In the genomic region with DNA sequence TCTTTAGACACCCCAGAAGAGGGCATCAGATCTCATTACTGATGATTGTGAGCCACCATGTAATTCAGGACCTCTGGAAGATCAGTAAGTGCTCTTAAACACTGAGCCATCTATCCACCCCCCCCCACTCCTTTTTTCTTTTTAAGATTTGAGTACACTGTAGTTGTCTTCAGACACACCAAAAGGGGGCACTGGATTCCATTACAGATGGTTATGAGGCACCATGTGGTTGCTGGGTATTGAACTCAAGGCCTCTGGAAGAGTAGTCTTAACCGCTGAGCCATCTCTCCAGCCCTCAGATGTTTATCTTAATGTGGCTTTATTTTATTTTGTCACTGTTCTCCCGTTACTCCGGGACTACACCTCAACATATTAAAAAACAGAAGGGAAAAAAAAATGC, we compare ENCODE assay signal across 8 mouse cellular contexts. TPM values are rescaled to one million over a fixed set of nuclear protein-coding genes. Genes with fewer than 3 reads are reported as not detected.
A peak's percentile ranks its signal among the peaks of the same experiment; 100 is the strongest.
DNase-seq lines count a peak whose midpoint lies in the region; ATAC-seq and TF ChIP-seq lines count a peak whose summit lies in the region.

No protein-coding gene starts in this region.

- WGBS in heart, embryonic 15.5 days, result 57% methylated on average over 3 of the region's 3 CpGs
- 73% methylated on average over 3 of the region's 3 CpGs for WGBS in hindbrain, embryonic 11.5 days
- WGBS in midbrain, embryonic 15.5 days, result 77% methylated on average over 3 of the region's 3 CpGs

- DNase-seq in heart, postnatal 14 days, result no peak
- DNase-seq in hindbrain, embryonic 11.5 days (ENCODE audit: low spot score), result no peak
- DNase-seq in adrenal gland, postnatal 10 days, result no peak
- DNase-seq in right cerebral cortex, adult 18-20 months, result no peak
- no peak for DNase-seq in gastrocnemius, postnatal 10 days

- H3K4me2 ChIP-seq in heart, embryonic 15.5 days, result peak overlapping the region; percentile 85
- peak overlapping the region; percentile 46 for H3K4me2 ChIP-seq in hindbrain, embryonic 11.5 days (replicated peaks; ENCODE audit: low read depth, low read length)
- peak overlapping the region; percentile 73 for H3K4me2 ChIP-seq in midbrain, embryonic 15.5 days

- no peaks in the 10 kb centered on the region for H3K9me3 ChIP-seq in heart, embryonic 15.5 days (replicated peaks)
- H3K9me3 ChIP-seq in E14TG2a.4 (ENCODE audit: low read length), result no peaks in the 10 kb centered on the region
- no peaks in the 10 kb centered on the region for H3K9me3 ChIP-seq in hindbrain, embryonic 11.5 days (ENCODE audit: control insufficient read depth, low read length)
- H3K9me3 ChIP-seq in midbrain, embryonic 15.5 days, result no peaks in the 10 kb centered on the region

- H3K4me1 ChIP-seq in heart, embryonic 15.5 days (replicated peaks), result peaks cover 24% of the 10 kb centered on the region
- H3K4me1 ChIP-seq in E14TG2a.4 (replicated peaks; ENCODE audit: low read depth, low read length), result peaks cover 53% of the 10 kb centered on the region
- peaks cover 8% of the 10 kb centered on the region; the same call in 1 of the 2 replicates for H3K4me1 ChIP-seq in hindbrain, embryonic 11.5 days (replicated peaks; ENCODE audit: control insufficient read depth, insufficient read depth, low read length)
- H3K4me1 ChIP-seq in midbrain, embryonic 15.5 days, result peaks cover 28% of the 10 kb centered on the region

- intact Hi-C loops in heart, postnatal 14 days (cut with DNase I), result no loop called here

- peak overlapping the region; percentile 52 for H3K4me3 ChIP-seq in heart, embryonic 15.5 days
- peak overlapping the region; percentile 83 for H3K4me3 ChIP-seq in E14TG2a.4 (replicated peaks; ENCODE audit: low read length)
- peak overlapping the region; percentile 33; the same call in 1 of the 2 replicates for H3K4me3 ChIP-seq in hindbrain, embryonic 11.5 days (ENCODE audit: low read depth, low read length)
- peak overlapping the region; percentile 79 for H3K4me3 ChIP-seq in midbrain, embryonic 15.5 days

- peaks cover 9% of the 10 kb centered on the region; the same call in 1 of the 2 replicates for H3K36me3 ChIP-seq in heart, embryonic 15.5 days
- H3K36me3 ChIP-seq in E14TG2a.4 (ENCODE audit: insufficient read depth, low read length), result peaks cover 44% of the 10 kb centered on the region
- H3K36me3 ChIP-seq in hindbrain, embryonic 11.5 days (ENCODE audit: control insufficient read depth, insufficient read depth, low read length), result no peaks in the 10 kb centered on the region
- 0 out of 2 replicates have a peak, but pooled peaks cover 3% of the 10 kb centered on the region for H3K36me3 ChIP-seq in midbrain, embryonic 15.5 days (replicated peaks)

- peak overlapping the region; percentile 81; the same call in 1 of the 2 replicates for H3K27ac ChIP-seq in heart, embryonic 15.5 days
- H3K27ac ChIP-seq in hindbrain, embryonic 11.5 days (ENCODE audit: low read depth, low read length), result no peak overlapping the region
- H3K27ac ChIP-seq in midbrain, embryonic 15.5 days, result peak overlapping the region; percentile 81; the same call in 1 of the 2 replicates

- no peaks in the 10 kb centered on the region for H3K27me3 ChIP-seq in heart, embryonic 15.5 days
- no peaks in the 10 kb centered on the region for H3K27me3 ChIP-seq in E14TG2a.4 (ENCODE audit: insufficient read depth, low read length)
- H3K27me3 ChIP-seq in hindbrain, embryonic 11.5 days (ENCODE audit: control insufficient read depth, insufficient read depth, low read length), result no peaks in the 10 kb centered on the region
- H3K27me3 ChIP-seq in midbrain, embryonic 15.5 days (replicated peaks), result no peaks in the 10 kb centered on the region

- ATAC-seq in heart, embryonic 15.5 days (replicated peaks; ENCODE audit: insufficient number of reproducible peaks, insufficient read depth, low FRiP score, low read depth), result no peak
- ATAC-seq in hindbrain, embryonic 11.5 days (ENCODE audit: low FRiP score), result no peak
- ATAC-seq in midbrain, embryonic 15.5 days (replicated peaks), result no peak

- no peak overlapping the region for H3K9ac ChIP-seq in heart, embryonic 15.5 days
- no peak overlapping the region for H3K9ac ChIP-seq in hindbrain, embryonic 11.5 days (ENCODE audit: low read depth, low read length)
- peak overlapping the region; percentile 51 for H3K9ac ChIP-seq in midbrain, embryonic 15.5 days

- no peak for TF ChIP-seq CTCF in E14TG2a.4 (conservative IDR thresholded peaks at IDR 0.05; ENCODE audit: low read length)

RNA-seq across cellular contexts. Expression of gene Rab8a, which starts 1.0 kb away (rescaled TPM):
- 68.4 and 77.8 TPM in 2 replicates for polyA plus RNA-seq in heart, embryonic 15.5 days (2015; fragmentation: Nextera tagmentation; extraction: Ambion mirVana)
- total RNA-seq in heart, postnatal 14 days (2021), result 10 to 100 TPM; 28.2 to 28.6 TPM
- polyA plus RNA-seq in hindbrain, embryonic 11.5 days (2014; fragmentation: Nextera tagmentation; extraction: Ambion mirVana), result 94.2 and 101 TPM in 2 replicates
- 88.8 and 91.6 TPM in 2 replicates for polyA plus RNA-seq in midbrain, embryonic 15.5 days (2015; fragmentation: Nextera tagmentation; extraction: Ambion mirVana)
- total RNA-seq in adrenal gland, postnatal 10 days (2021), result 10 to 100 TPM; 60.9 to 64.7 TPM
- 10 to 100 TPM; 22.8 to 30.8 TPM for total RNA-seq in gastrocnemius, postnatal 10 days (2021)

RNA-seq across cellular contexts. Expression of gene Tpm4, which starts 25.2 kb away (rescaled TPM):
- polyA plus RNA-seq in heart, embryonic 15.5 days (2015; fragmentation: Nextera tagmentation; extraction: Ambion mirVana), result 330 and 373 TPM in 2 replicates
- 100 to 1,000 TPM; 119 to 155 TPM for total RNA-seq in heart, postnatal 14 days (2021)
- polyA plus RNA-seq in hindbrain, embryonic 11.5 days (2014; fragmentation: Nextera tagmentation; extraction: Ambion mirVana), result 567 and 576 TPM in 2 replicates
- polyA plus RNA-seq in midbrain, embryonic 15.5 days (2015; fragmentation: Nextera tagmentation; extraction: Ambion mirVana), result 172 and 176 TPM in 2 replicates
- 100 to 1,000 TPM; 201 to 246 TPM for total RNA-seq in adrenal gland, postnatal 10 days (2021)
- total RNA-seq in gastrocnemius, postnatal 10 days (2021), result 100 to 1,000 TPM; 115 to 142 TPM

RNA-seq across cellular contexts. Expression of gene Hsh2d, which starts 29.4 kb away (rescaled TPM):
- polyA plus RNA-seq in heart, embryonic 15.5 days (2015; fragmentation: Nextera tagmentation; extraction: Ambion mirVana), result 0.20 and 0.27 TPM in 2 replicates
- total RNA-seq in heart, postnatal 14 days (2021), result under 1 TPM in 1 of 2 experiments, not detected in 1; 0.17 TPM
- polyA plus RNA-seq in hindbrain, embryonic 11.5 days (2014; fragmentation: Nextera tagmentation; extraction: Ambion mirVana), result not detected in 2 replicates
- polyA plus RNA-seq in midbrain, embryonic 15.5 days (2015; fragmentation: Nextera tagmentation; extraction: Ambion mirVana), result not detected in 2 replicates
- total RNA-seq in adrenal gland, postnatal 10 days (2021), result under 1 TPM; 0.21 to 0.27 TPM
- total RNA-seq in gastrocnemius, postnatal 10 days (2021), result not detected

RNA-seq across cellular contexts. Expression of gene Cib3, which starts 52.6 kb away (rescaled TPM):
- polyA plus RNA-seq in heart, embryonic 15.5 days (2015; fragmentation: Nextera tagmentation; extraction: Ambion mirVana), result not detected in 2 replicates
- not detected for total RNA-seq in heart, postnatal 14 days (2021)
- polyA plus RNA-seq in hindbrain, embryonic 11.5 days (2014; fragmentation: Nextera tagmentation; extraction: Ambion mirVana), result not detected in 2 replicates
- not detected in 2 replicates for polyA plus RNA-seq in midbrain, embryonic 15.5 days (2015; fragmentation: Nextera tagmentation; extraction: Ambion mirVana)
- not detected for total RNA-seq in adrenal gland, postnatal 10 days (2021)
- not detected for total RNA-seq in gastrocnemius, postnatal 10 days (2021)

RNA-seq across cellular contexts. Expression of gene Olfr374, which starts 53.2 kb away (rescaled TPM):
- not detected in 2 replicates for polyA plus RNA-seq in heart, embryonic 15.5 days (2015; fragmentation: Nextera tagmentation; extraction: Ambion mirVana)
- not detected for total RNA-seq in heart, postnatal 14 days (2021)
- not detected in 2 replicates for polyA plus RNA-seq in hindbrain, embryonic 11.5 days (2014; fragmentation: Nextera tagmentation; extraction: Ambion mirVana)
- 0.06 TPM in 1 of 2 replicates, not detected in the other for polyA plus RNA-seq in midbrain, embryonic 15.5 days (2015; fragmentation: Nextera tagmentation; extraction: Ambion mirVana)
- total RNA-seq in adrenal gland, postnatal 10 days (2021), result not detected
- not detected for total RNA-seq in gastrocnemius, postnatal 10 days (2021)

Comparison
In these comparisons a context has a peak if more than half of its experiments do, and no peak if none do; other contexts are left out.
1. H3K4me3 ChIP-seq: peak in every context shown above with its lines; median percentile 83 in E14TG2a.4; 79 in midbrain, embryonic 15.5 days; 52 in heart, embryonic 15.5 days; 33 in hindbrain, embryonic 11.5 days.